Mouse (Mus musculus) erythroblast, embryonic 14.5 days (primary cell): ENCODE results near the gene Zfand6.

ENCODE experiments used
- GATA1 ChIP-seq: IDR thresholded peaks from 2 replicates; pipeline ENCODE4 v1.6.1; 2012; ENCODE audit warnings: low read length, inconsistent platforms, mixed read lengths
- TAL1 ChIP-seq: IDR thresholded peaks from 3 replicates; pipeline ENCODE4 v1.6.1; 2012; ENCODE audit warnings: low read length, inconsistent platforms, mixed read lengths

DNA sequence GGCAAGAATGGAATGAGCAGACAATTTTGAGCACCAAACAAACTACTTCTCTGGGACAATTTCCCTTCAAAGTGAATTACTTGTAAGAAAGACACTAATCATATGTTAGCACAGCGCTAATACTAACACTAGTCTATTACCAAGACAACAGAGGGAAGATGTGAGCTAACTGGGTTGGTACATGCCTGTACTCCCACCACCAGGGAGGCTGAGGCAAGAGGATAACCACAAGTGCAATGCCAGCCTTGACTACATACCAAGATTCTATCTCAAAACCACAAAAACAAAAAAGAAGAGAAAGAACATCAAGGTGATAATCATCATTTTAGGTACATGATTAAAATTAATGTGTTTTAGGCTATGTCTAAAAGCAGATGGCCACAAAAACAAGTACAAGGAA is 8.2 kb downstream of the Zfand6 start:
- TF ChIP-seq GATA1 (no peak), TAL1 (no peak)
